Mouse (Mus musculus) cerebellum, adult 8-10 months (tissue): ENCODE data around the gene Galnt10.

Experiments
- DNase-seq: peaks from one replicate; pipeline ENCODE4 v3.0.0; 2022

The Galnt10 gene

DNA sequence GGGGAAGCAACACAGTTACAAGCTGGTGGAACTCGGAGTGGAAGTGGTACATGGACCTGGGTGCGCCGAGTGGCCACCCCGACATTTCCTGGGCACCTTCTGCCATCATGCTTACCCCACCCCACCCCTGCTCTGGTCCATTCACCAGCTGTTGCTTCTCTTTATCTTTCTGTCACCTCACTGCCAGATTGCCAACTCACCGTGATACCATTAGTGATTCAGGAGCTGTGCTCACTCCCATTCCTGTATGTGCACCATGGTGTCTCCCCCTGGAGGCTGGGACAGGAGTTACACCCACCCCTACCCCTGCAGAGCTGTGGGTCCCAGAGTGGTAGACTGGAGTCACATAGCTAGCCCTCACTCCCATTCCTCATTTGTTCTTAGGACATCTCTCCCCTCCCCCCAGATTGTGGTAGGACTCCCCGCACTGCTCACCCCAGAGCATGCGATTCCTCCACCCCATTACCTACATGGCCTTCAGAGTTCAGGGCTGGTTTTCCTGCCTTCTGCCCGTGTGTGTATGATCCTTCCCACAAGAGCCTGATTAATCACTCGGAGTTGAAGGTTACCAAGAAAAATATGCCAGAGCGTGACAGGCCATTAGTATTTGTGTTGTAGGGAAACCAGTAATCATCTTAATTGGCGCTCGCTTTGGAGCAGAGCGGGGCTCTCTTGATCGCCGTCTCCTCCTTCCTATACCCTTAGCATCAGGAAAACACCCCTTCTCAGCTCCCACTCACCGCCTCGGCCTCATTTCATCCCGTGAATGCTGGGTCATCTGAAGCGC is 102.2 kb downstream of the Galnt10 start:
- no peak for DNase-seq

DNA sequence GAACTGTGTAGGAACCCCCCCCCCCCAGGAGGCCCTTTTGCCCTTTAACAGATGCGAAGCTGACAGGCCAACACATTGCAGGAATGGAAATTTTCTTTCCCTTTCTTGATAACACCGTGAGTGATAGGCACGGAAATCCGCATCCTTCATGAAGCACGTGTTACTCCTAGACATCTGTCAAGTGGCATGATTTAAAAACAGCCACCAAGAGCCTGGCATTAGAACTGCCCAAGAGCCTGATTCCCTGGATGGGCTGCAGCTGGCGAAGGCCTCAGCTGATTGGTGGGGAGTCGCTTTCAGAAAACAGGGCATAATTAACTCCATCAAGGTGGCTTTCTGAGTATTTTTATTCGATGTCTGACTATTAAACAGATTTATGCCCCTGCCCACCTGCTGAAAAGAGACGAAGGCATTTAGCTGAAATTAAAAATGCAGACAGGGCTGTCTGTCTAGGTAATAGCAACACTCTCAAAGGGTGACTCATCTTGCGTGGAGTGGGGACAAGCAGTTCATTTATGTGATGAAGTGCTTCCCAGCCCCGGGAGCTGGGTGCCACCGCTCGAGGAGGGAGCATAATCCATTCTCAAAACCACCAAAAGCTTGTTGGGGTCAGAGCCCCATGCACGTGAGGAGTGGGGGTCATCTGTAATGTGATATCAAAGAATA is 108.4 kb downstream of the Galnt10 start:
- no peak for DNase-seq

DNA sequence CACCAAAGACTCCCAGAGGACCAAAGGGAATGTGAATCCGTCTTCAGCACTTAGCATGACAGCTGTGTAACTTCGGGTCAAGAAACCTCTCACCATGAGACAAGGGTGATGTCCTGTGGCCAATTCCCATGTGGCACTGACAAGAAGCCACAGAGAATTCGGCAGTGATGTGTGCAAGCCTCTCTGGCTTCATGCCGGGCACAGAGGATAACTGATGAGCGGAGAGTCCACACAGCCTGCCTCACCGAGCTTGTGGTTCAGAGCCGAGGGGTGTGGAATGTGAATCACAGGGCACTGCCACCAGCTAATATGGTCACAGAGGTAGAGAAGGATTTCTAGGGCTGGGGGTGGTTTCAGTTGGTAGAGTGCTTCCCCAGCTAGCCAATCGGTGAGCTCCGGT is 113.4 kb downstream of the Galnt10 start:
- no peak for DNase-seq

DNA sequence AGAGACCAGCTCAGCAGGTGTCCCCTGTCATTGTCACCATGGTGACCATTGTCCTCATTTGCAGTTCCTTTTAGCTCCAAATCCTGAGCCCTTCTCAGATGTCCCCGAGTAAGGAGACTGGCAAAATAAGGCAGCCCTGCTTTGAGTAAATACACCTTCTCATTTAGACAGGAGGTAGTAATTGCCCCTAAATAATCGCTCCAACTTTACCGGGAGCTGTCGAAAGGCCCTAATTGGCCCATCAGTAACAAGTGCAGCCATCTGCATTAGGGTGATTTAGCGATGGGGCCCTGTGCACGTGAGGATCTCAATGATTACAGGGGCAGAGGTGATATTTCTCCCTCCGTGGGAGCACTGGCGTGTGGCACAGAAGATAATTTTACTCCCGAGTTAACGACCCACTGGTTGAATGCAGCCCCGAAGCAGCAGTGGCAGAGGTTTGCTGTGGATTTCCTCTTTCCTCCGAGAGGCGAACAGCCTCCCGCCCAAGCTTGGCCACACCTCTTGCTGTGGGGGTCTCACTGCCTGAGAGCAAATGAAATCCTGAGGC is 115.3 kb downstream of the Galnt10 start:
- DNase-seq: no peak

DNA sequence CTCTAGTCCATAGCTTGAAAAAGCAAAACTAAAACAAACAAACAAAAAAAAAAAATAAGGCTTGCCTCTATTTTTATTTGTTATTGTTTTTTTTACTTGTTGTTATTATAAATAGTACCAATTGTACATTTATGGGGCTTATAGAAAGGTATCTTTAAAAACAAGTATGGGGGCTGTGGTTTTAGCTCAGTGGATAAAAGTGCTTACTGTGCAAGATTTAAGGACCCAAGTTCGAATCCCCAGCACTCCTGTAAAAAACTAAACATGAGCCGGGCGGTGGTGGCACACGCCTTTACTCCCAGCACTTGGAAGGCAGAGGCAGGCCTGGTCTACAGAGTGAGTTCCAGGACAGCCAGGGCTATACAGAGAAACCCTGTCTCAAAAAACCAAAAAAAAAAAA is 116.1 kb downstream of the Galnt10 start:
- no peak for DNase-seq

DNA sequence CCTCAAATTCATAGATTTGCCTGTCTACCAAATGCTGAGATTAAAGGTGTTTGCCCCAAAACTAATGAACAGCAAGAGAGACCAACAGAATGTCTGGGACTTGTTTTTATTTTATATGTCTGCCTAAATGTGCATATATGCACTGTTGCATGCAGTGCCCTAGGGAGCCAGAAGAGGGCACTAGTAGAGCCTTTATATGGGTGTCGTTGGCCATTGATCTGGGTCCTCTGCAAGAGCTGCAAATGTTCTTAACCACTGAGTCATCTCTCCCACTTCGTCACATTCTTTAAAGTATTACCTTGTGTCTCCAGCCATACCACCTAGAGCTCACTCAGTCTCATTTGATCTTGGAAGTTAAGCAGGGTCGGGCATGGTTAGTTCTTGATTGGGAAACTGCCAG is 118.9 kb downstream of the Galnt10 start:
- no peak for DNase-seq

DNA sequence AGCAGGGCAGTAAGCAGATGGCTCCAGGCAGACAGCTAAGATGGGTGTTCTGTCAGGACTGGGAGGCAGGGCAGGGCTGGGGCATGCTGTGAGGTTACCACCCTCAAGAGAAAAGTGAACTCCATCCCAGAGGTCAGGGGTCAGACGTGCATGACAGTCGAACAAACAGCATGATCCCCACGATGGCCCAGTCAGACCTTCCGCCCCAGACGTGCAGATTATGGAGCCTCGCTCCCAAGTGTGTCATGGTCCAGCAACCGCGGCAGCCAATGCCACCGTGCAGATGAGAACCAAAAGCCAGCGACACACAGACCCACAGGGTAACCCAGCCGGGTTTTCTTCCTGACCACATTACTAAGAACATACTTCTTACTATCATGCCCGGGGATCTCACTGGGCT is 121.4 kb downstream of the Galnt10 start:
- no peak for DNase-seq

- DNase-seq: no peak
Measured at GRCm38 (mm10) chr11:57767171-57767570, 121.9 kb downstream of the Galnt10 start.

DNA sequence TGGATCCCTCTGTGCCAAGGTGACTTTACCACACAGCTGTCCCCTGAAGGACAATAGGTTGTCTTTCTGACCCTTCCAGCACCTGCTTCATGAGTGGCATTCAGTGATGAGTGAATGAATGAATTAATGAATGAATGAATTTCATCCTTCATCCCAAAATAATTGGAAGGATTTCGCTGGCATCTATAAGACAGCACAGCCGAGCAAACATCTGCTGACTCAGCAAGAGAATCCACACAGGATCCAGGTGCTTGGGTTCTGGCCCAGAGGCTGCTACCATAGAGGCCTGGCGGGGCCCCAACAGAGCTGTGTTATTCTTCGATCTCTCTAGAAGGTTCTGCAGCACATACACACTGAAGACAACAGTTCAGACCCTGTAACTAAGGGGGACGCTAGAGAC is 125.5 kb downstream of the Galnt10 start:
- no peak for DNase-seq

DNA sequence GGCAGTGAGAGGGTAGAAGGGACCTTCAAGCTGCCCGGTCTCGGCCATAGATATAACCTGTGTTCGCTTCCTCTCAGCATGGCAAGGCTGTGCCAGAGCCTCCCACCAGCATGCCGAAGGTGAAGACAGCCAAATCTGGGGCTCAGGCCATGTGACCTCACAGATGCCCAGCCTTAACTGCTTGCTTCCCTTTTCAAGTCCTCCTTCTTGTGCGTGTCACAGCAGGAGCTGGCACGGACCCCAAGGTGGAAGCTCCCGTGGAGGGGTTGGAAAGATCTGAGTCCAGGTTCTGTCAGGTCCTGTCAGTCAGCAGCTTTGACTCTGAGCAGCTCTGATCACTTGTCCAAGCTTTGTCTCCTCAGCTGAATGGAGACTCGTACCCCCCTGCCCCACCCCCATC is 126.4 kb downstream of the Galnt10 start:
- no peak for DNase-seq

DNA sequence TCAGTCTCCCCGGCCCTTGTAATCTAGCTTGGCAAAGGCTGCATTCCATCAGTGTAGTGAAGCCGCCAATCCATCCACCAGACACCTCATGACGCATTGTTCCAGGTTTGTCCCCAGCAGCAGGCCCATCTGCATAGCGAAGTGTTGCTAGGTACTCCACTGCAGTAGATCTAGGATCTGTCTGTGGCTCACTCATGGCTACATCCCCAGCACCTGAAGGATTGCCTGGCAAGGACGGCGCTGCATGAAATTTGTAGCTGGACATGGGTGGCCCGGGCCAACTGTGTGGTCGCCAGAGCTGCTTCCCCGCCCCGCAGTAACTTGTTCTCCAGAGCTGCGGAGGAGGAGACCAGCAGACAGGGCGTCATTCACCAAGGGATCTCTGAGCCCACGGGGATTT is 128.2 kb downstream of the Galnt10 start:
- DNase-seq: no peak

DNA sequence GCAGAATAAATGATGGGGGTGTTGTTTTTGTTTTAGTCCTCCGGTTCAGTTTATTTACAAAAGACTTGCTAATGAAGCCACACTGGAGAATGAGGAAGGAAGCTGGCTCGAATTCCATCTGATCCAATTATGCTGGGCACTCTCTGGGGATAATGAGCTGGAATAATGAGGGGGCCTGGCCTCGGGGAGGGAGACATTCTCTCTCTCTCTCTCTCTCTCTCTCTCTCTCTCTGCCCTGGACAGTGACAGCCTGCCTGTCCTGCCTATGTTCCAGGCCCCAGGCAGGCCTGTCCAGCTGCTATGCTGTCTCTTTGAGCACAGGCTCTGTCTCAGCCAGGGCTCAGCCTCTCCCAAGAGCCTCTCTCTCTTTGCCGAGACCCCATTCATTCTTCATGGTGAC is 128.7 kb downstream of the Galnt10 start:
- DNase-seq: no peak

DNA sequence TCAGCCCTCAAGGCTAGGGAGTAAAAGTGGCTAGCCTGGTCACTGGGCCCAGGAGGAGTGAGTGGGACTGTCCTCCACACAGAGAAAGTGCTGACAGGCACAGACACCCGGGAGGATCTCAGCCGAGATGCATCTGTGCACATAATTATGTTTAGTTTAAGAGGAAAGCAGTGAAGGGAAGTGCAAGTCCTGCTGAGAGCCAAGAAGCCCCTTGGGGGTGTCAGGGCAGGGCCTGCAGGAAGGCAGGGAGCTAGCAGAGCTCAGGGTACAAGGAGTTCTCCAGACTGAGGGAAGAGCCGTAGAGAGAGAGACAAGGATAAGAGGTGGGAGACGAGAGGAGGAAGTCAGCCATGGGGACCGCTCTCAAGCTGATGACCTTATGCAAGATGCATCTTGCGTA is 130.6 kb downstream of the Galnt10 start:
- no peak for DNase-seq

DNA sequence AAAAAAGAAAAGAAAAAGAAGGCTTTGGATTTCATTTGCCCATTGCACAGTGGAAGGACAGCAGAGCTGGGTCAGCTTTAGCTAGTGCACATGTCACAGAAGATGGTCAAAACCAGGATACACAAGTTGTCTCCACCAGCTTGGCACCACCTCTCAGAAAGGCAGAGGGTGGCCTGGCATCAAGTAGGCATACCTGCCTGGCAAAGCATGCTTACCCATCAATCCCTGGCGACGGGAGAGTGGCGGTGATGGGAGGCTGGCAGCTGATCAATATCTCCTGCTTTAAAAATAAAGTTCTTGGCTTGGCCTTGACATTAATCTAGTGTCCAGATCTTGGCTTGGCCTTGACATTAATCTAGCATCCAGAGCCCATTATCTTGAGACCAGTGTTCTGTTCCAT is 131.3 kb downstream of the Galnt10 start:
- DNase-seq: no peak

DNA sequence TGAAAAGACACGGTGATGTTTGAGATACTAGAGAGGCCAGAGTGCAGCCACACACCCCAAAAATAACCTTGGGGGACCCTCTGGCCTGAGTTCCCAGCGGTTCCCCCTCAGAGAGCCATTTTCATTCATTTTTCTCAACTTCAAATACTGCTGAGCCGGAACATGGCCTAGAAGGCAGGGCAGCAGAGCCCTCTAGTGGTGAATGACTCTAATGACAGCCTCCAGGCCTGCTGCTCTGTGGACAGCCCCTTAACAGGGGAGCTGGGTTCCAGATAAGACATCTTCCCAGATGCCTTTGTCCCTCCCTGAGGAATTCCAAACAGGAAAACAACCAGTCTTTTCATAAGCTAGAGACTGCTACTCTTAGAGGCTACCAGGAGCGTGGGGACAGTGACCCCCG is 133.1 kb downstream of the Galnt10 start:
- peak; percentile 41 for DNase-seq

- DNase-seq: no peak
Measured at GRCm38 (mm10) chr11:57779824-57780223, 134.6 kb downstream of the Galnt10 start.

DNA sequence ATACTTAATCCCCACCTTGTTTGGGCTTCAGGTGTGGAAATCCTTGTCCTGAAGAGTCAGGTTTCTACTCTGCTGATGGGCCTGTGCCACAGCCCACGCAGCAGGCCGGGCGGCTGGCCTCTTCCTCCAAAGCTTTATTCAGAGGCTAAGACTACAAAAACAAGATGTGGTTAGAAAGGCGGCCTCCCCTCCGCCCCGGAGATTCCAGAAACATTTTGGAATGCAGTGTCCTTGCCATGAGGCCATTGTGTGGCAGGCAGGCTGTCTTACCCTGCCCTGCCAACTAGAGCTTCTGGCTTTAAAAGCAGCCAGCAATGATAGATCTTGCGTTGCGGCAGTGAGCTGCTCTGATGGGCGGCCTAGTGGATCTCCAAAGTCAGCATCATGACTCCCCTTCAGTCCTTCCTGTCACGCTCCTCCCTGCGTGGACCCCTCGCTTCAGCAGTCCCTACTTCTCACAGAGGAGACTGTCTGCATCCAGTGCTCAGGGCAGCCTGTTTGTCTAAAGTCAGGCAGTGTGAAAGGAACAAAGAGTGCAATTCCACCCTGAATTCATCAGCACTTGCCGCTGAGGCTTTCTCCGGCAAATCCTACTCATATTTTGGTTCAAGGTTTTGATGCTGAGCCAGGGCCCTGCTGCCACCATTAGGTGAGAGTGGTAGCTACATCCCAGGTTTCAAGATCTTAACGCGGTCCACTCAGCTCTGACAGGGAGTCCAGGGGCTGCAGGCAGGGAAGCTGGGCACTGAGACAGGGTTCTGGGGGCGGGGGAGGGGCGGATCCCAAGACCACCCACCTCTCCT is 141.6 kb downstream of the Galnt10 start:
- peak; percentile 61 for DNase-seq

DNA sequence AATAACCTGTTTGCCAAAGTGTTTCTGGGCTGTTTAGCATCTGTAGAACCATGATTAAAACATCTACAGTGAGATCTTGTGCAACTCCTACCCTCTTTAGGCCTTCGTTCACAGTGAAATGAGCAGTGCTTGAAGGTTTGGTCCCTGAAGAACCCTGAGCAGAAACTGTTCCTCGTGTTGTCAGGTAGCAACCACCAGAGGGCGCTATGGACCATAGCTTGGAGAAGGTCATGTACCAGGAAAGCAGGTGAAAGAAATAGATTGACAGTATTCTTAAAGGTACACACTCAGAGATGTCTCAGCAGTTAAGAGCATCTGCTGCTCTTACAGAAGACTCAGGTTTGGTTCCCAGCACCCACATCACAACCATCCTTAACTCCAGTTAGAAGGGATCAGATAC is 142.7 kb downstream of the Galnt10 start:
- DNase-seq: peak; percentile 43

DNA sequence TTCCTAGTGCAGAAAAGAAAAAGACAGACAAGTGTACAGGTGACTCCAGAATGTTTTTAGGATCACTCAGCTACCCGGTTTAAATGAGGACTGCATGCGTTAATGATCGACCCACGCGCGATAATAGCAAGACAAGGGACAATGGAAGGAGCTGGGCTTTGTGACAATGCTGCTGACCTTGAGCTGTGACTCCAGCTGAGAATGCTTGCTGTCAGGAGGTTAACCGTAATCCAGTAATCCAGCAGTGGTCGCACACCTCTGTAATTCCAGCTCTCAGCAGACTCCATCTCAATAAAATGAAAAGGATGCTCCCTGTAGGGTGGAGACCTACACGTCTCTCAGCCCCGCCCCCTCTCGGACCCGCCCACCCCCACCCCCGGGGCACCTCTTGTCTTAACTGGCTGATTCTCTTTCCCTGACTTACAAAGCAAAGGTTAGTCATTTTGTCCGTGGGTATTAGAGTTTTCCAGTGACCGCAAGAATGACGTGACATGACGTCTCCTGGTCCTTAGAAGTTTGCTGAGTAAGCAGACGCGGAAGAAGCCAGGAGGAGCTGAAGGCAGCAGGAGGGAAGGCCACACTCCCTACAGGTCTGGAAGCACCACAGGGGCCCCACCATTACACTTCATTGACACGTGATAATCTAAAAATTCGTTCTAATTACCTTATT is 145.8 kb downstream of the Galnt10 start:
- no peak for DNase-seq

DNA sequence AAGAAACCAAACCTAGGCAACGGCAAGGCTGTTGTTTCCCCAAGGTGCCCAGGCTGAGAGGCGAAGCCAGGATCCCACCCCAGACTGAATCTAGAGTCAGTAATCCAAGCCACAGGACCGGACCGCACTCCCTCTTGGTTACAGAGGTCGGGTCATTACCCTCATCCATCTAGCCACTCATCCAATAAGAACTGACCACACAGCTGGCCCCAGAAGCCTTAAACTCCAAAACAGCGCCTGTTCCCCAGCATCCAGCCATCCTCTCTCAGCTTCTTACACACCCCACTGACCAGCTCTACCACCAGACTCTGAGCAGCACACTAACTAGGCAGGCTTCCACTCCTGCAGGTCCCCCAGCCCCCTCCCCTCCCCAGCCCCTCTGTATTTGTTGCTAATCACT is 149.8 kb downstream of the Galnt10 start:
- no peak for DNase-seq

GRCm38 (mm10) chr11:57797828-57798227 is 152.6 kb downstream of the Galnt10 start:
- no peak for DNase-seq

- no peak for DNase-seq
Measured at GRCm38 (mm10) chr11:57799456-57799855, 154.2 kb downstream of the Galnt10 start.
